Mouse (Mus musculus) kidney, adult 2 months (tissue): ENCODE results near the gene Ppfibp1. TPM values are rescaled to one million over a fixed set of nuclear protein-coding genes. Genes with fewer than 3 reads are reported as not detected.
A peak's percentile ranks its signal among the peaks of the same experiment; 100 is the strongest.

Source experiments
- DNase-seq: peaks from one replicate; pipeline ENCODE4 v3.0.0; 2021
- H3K27ac ChIP-seq: fragments of 200-500 bp; 2 replicates; pipeline ENCODE4 v1.5.1; 2012; ENCODE audit warnings: low read depth, low read length, control low read depth, inconsistent platforms; ENCODE audit not compliant: insufficient read depth
- H3K27me3 ChIP-seq: fragments of 200-500 bp; replicated peaks from 2 replicates; pipeline ENCODE4 v1.6.1; 2012; ENCODE audit warnings: mild to moderate bottlenecking, moderate library complexity, low read length, inconsistent platforms; ENCODE audit not compliant: control insufficient read depth, insufficient read depth
- H3K36me3 ChIP-seq: fragments of 200-500 bp; 2 replicates; pipeline ENCODE4 v1.6.1; 2012; ENCODE audit warnings: mild to moderate bottlenecking, moderate library complexity, low read length, inconsistent platforms; ENCODE audit not compliant: control insufficient read depth, insufficient read depth
- H3K4me1 ChIP-seq: fragments of 200-500 bp; 2 replicates; pipeline ENCODE4 v1.6.1; 2011; ENCODE audit warnings: low read length; ENCODE audit not compliant: control insufficient read depth, insufficient read depth
- H3K4me3 ChIP-seq: fragments of 200-500 bp; 2 replicates; pipeline ENCODE4 v1.5.1; 2011; ENCODE audit warnings: mild to moderate bottlenecking, low read depth, low read length, control low read depth; ENCODE audit not compliant: insufficient read depth
- CTCF ChIP-seq: fragments of 200-500 bp; conservative IDR thresholded peaks from 2 replicates; pipeline ENCODE4 v1.5.1; 2011; ENCODE audit warnings: low read depth, mild to moderate bottlenecking, control low read depth, low read length, moderate library complexity, mixed read lengths; ENCODE audit not compliant: insufficient read depth, insufficient read length
- POLR2A ChIP-seq: fragments of 200-500 bp; IDR thresholded peaks from one replicate; pipeline ENCODE4 v1.6.1; 2011; ENCODE audit warnings: low read depth, low read length, control low read depth
- WGBS: fragments of 180-500 bp; shearing (Covaris S2); methylation state at CpG from one replicate; pipeline ENCODE4 v1.1.7; 2018; 5-methylcytosine and 5-hydroxymethylcytosine counted together
- polyA plus RNA-seq: library from polyadenylated mRNA; depleted of rRNA; stranded (reverse); fragments of >200 nt; gene quantifications from 2 replicates; pipeline ENCODE4 v1.2.3, GENCODE M21; 2012

Gene Ppfibp1
- polyA plus RNA-seq, 1 experiment = 23.4 TPM

DNA sequence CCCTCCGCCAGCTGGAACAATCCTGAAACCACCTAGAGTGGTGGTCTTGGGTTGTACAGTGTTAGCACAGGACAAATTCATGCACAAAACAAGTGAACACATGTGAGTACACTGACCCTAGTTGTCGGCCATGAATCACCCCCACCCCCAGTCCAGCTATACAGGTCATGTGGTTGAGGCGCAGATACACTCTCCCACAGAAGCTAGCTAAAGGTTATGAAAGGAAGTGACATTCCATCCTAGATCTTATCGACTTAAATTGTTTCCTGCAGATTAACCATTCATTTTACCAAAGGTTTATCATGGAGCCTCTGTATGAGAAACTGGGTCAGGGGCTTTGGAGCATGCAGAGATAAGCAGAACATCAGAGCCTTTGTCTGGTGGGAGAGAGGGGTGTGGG, 58.9 kb downstream of the Ppfibp1 start:
- 22% methylated on average over 4 of the region's 4 CpGs for WGBS
- Histone ChIP-seq H3K27me3 (no peaks in the 10 kb centered on the region), H3K27ac (peak overlapping the region; percentile 77), H3K4me3 (no peak overlapping the region), H3K4me1 (peaks cover 32% of the 10 kb centered on the region), H3K36me3 (no peaks in the 10 kb centered on the region)
- no peak for DNase-seq
- TF ChIP-seq POLR2A (no peak), CTCF (no peak)

DNA sequence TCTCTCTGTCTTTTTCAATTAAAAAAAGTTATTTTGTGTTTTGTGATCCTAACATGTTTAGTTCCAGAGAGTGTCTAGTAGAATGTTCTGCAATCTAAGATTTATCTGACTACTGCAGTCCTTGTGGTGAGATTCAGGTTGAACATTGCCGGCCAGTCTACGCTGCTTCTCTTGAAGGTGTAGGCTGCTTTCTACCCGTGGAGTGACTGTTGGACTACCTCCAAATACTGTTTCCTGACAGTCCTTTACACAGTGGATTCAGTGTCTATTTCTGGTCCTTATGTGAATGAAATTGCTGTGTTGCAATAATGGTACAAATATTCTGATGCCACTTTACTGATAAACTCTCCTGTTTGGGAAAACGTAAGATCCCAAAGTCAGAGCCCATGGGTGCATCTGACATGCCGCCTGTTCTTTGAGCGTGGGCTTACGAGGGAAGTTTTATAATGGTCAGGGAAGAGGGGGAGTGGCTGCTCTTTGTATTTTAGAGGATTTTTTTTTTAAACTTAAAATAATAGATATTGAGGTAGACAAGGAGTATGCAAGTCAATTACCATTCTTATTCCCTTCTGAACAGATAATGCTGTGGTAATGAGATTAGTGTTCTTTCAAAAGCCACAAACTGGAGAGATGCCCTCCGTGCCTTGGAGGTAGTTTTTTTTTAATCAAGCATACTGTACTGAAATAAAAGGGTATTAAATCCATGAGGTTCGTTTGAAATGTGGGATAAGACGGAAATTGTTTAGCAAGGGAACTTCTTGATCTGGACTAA, 61.6 kb downstream of the Ppfibp1 start:
- 63% methylated on average over 10 of the region's 10 CpGs for WGBS
- no peaks in the 10 kb centered on the region for H3K27me3 ChIP-seq
- no peak overlapping the region for H3K27ac ChIP-seq
- no peaks in the 10 kb centered on the region for H3K36me3 ChIP-seq
- no peak overlapping the region for H3K4me3 ChIP-seq
- peaks cover 30% of the 10 kb centered on the region for H3K4me1 ChIP-seq
- TF ChIP-seq CTCF (no peak), POLR2A (no peak)
- DNase-seq = peak; percentile 57

DNA sequence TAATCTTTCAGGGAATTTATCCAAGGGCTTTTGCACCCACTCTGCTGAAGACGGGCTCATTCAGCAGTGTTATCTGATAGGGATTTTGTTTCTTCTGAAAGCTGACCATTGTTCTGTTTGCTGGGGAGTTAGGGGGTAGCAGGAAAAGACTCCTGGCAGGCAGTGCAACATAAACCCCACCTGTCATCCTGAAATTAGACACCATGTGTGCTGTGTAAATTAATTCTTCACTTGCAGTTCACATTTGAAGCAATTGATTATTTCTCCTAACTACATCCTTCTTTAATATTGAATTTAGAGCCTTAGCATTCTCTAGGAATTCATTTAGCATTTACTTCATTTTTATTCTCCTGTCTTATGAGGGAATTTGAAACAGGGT, 62.2 kb downstream of the Ppfibp1 start:
- peaks cover 24% of the 10 kb centered on the region for H3K4me1 ChIP-seq
- H3K27ac ChIP-seq = no peak overlapping the region
- 63% methylated on average over 1 of the region's 1 CpGs for WGBS

DNA sequence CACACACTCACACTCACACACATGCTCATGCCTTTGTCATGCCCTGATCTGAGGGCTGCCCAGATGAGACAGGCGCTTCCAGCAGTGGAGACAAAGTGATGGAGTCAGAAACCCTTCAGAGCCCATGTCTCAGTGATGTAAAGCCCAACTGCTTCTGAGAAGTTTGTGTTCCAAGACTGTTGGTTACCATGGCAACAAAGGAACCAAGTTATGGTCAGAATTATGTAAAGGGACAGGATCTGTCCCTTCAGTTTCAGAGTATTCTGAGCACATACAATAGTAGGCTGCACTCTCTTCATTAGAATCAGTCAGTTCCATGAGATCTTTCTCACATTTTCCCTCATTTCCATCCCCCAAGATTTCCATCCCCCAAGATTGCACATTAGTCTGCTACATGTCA, 66.0 kb downstream of the Ppfibp1 start, which contains the start of gene 1700034J05Rik:
1700034J05Rik (minus strand) TSS at position 165 of the 400 bp plus-strand sequence.
- WGBS = 98% methylated on average over 1 of the region's 1 CpGs
- no peak for DNase-seq
- TF ChIP-seq POLR2A (no peak), CTCF (no peak)
- Histone ChIP-seq H3K4me3 (no peak within 1 kb of the TSS), H3K4me1 (peaks cover 4% of the 10 kb centered on the region), H3K27ac (no peak within 1 kb of the TSS), H3K36me3 (no peaks in the 10 kb centered on the region), H3K27me3 (no peaks in the 10 kb centered on the region)

More for the DNA sequence above, 62.2 kb downstream of the Ppfibp1 start:
- no peaks in the 10 kb centered on the region for H3K36me3 ChIP-seq
- TF ChIP-seq CTCF = no peak
- no peak for TF ChIP-seq POLR2A
- H3K4me3 ChIP-seq = no peak overlapping the region
- no peak for DNase-seq
- H3K27me3 ChIP-seq = no peaks in the 10 kb centered on the region

DNA sequence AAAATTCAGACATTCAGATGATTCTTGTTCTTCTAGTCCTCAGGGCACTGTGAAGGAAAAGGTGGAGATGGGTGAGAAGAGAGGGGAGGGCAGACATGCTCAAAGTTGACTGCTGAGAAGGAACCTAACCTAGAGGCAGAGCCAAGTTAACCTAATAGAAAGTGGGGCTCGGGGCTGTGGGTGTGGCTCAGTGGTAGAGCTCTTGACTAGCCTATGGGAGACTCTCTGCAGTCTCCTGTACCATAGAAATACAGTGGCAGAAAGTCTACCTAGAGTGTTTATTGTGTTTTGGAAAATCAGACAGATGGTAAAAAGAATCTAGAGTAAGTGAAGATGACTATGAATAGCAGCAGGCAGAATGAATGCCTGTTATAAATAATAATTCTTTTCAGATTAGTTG, 67.2 kb downstream of the Ppfibp1 start:
- no peak for TF ChIP-seq CTCF
- DNase-seq = no peak
- no peaks in the 10 kb centered on the region for H3K27me3 ChIP-seq
- peaks cover 14% of the 10 kb centered on the region for H3K4me1 ChIP-seq
- no peak overlapping the region for H3K27ac ChIP-seq
- H3K4me3 ChIP-seq = no peak overlapping the region
- H3K36me3 ChIP-seq = no peaks in the 10 kb centered on the region
- WGBS = 69% methylated on average over 1 of the region's 1 CpGs

DNA sequence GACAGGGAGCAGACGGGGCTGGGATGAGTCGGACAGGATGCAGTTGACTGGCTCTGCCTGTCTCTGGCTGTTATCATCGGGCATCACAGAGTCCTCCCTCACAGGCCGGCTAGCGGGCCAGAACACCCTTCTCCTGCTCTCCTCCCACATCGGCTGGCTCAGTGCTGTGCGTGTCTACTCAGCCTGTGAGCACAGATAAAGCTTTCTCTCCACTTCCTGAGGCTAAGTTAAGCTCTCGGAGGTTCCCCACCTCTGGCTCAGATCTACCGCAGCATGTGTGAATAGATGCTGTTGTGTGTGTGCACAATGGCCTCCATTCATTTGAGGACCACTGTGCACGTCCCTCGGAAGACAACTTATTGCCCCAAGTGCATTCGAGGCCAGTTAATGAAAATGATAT, 67.6 kb downstream of the Ppfibp1 start:
- TF ChIP-seq CTCF (no peak), POLR2A (no peak)

DNA sequence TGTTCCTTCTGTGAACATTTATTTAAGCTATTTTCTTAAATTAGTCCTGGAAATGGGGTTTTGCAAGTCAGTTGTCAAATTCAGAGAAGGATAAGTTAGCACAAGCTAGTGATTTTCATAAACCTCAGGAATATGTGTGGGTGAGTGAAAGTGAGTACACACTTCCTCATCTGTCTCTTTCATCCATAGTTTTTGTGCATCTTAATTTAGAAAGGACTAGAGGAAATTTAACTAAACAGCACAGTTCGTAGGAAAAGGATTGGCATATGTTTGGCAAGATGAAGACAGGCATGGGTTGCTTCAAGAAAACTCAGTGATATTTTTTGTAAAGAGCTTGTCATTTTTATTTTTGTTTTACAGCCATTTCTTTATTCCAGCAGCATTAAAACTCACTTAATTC, 68.7 kb downstream of the Ppfibp1 start:
- peaks cover 20% of the 10 kb centered on the region for H3K4me1 ChIP-seq
- no peak for TF ChIP-seq CTCF
- TF ChIP-seq POLR2A = no peak
- WGBS = 88% methylated on average over 1 of the region's 1 CpGs
- H3K27ac ChIP-seq = no peak overlapping the region
- no peaks in the 10 kb centered on the region for H3K36me3 ChIP-seq
- H3K27me3 ChIP-seq = no peaks in the 10 kb centered on the region
- no peak for DNase-seq
- H3K4me3 ChIP-seq = no peak overlapping the region

More for the DNA sequence above, 67.6 kb downstream of the Ppfibp1 start:
- no peak overlapping the region for H3K27ac ChIP-seq
- H3K4me1 ChIP-seq = peaks cover 14% of the 10 kb centered on the region
- WGBS = 55% methylated on average over 12 of the region's 12 CpGs
- no peaks in the 10 kb centered on the region for H3K36me3 ChIP-seq
- H3K27me3 ChIP-seq = no peaks in the 10 kb centered on the region
- DNase-seq = no peak
- H3K4me3 ChIP-seq = no peak overlapping the region
